Mouse (Mus musculus) small intestine, adult 2 months (tissue): Measurements from ENCODE around the gene Rnf224. TPM values are rescaled to one million over a fixed set of nuclear protein-coding genes. Genes with fewer than 3 reads are reported as not detected.

ENCODE experiments used
- H3K27ac ChIP-seq: fragments of 200-500 bp; 2 replicates; pipeline ENCODE4 v1.5.1; 2012; ENCODE audit warnings: low read depth, low read length, control low read depth, inconsistent platforms; ENCODE audit not compliant: insufficient read depth
- H3K27me3 ChIP-seq: fragments of 200-500 bp; 2 replicates; pipeline ENCODE4 v1.6.1; 2012; ENCODE audit warnings: mild to moderate bottlenecking, moderate library complexity, low read length, inconsistent platforms; ENCODE audit not compliant: control insufficient read depth, insufficient read depth
- H3K36me3 ChIP-seq: fragments of 200-500 bp; 2 replicates; pipeline ENCODE4 v1.6.1; 2012; ENCODE audit warnings: mild to moderate bottlenecking, low read length, control low read depth, inconsistent platforms; ENCODE audit not compliant: control insufficient read depth, insufficient read depth
- H3K4me1 ChIP-seq: fragments of 200-500 bp; 2 replicates; pipeline ENCODE4 v1.6.1; 2012; ENCODE audit warnings: low read length, inconsistent platforms, mixed read lengths; ENCODE audit not compliant: control insufficient read depth, insufficient read depth, insufficient read length
- H3K4me3 ChIP-seq: fragments of 200-500 bp; 2 replicates; pipeline ENCODE4 v1.5.1; 2012; ENCODE audit warnings: low read depth, mild to moderate bottlenecking, control low read depth, inconsistent platforms, low read length, moderate library complexity
- CTCF ChIP-seq: fragments of 200-500 bp; IDR thresholded peaks from 2 replicates; pipeline ENCODE4 v1.5.1; 2012; ENCODE audit warnings: low read depth, mild to moderate bottlenecking, control low read depth, inconsistent platforms, low read length, moderate library complexity, mixed read lengths; ENCODE audit not compliant: insufficient replicate concordance, insufficient read length; ENCODE audit errors: extremely low read depth
- POLR2A ChIP-seq: fragments of 200-500 bp; IDR thresholded peaks from 2 replicates; pipeline ENCODE4 v1.6.1; 2012; ENCODE audit warnings: low read depth, mild to moderate bottlenecking, control low read depth, inconsistent platforms, low read length, moderate library complexity
- WGBS: fragments of 180-500 bp; shearing (Covaris S2); methylation state at CpG from one replicate; pipeline ENCODE4 v1.1.7; 2018; 5-methylcytosine and 5-hydroxymethylcytosine counted together
- polyA plus RNA-seq: library from polyadenylated mRNA; depleted of rRNA; stranded (reverse); fragments of >200 nt; gene quantifications from 2 replicates; pipeline ENCODE4 v1.2.3, GENCODE M21; 2012

Gene Rnf224
- polyA plus RNA-seq, 1 experiment, result not detected

GRCm38 (mm10) chr2:25234050-25234449 lies 2.5 kb downstream of the Rnf224 start, which contains the start of gene Slc34a3:
Gene Slc34a3, minus strand, starts transcription at chr2:25234364.
- H3K36me3 ChIP-seq, result no peaks in the 10 kb centered on the region
- peak within 1 kb of the TSS; percentile 86 for H3K27ac ChIP-seq
- H3K4me1 ChIP-seq, result peaks cover 37% of the 10 kb centered on the region
- no peak within 1 kb of the TSS for H3K4me3 ChIP-seq
- TF ChIP-seq POLR2A (no peak), CTCF (no peak)
- H3K27me3 ChIP-seq, result no peaks in the 10 kb centered on the region
- 41% methylated on average over 3 of the region's 3 CpGs for WGBS

GRCm38 (mm10) chr2:25233421-25233820 lies 3.2 kb downstream of the Rnf224 start:
- Histone ChIP-seq H3K27me3 (no peaks in the 10 kb centered on the region), H3K4me3 (no peak overlapping the region), H3K36me3 (no peaks in the 10 kb centered on the region), H3K27ac (no peak overlapping the region), H3K4me1 (peaks cover 40% of the 10 kb centered on the region)
- TF ChIP-seq CTCF (no peak), POLR2A (no peak)
- WGBS, result 73% methylated on average over 4 of the region's 4 CpGs

- no peak overlapping the region for H3K4me3 ChIP-seq
- no peaks in the 10 kb centered on the region for H3K27me3 ChIP-seq
- H3K4me1 ChIP-seq, result peaks cover 29% of the 10 kb centered on the region
- TF ChIP-seq POLR2A (no peak), CTCF (no peak)
- WGBS, result 78% methylated on average over 12 of the region's 12 CpGs
- no peaks in the 10 kb centered on the region for H3K36me3 ChIP-seq
- no peak overlapping the region for H3K27ac ChIP-seq
Observed at GRCm38 (mm10) chr2:25231038-25231437, 5.5 kb downstream of the Rnf224 start.

- H3K4me1 ChIP-seq, result peaks cover 25% of the 10 kb centered on the region
- no peak overlapping the region for H3K27ac ChIP-seq
- no peak for TF ChIP-seq CTCF
- no peaks in the 10 kb centered on the region for H3K27me3 ChIP-seq
- H3K36me3 ChIP-seq, result no peaks in the 10 kb centered on the region
- H3K4me3 ChIP-seq, result no peak overlapping the region
- WGBS, result 90% methylated on average over 7 of the region's 7 CpGs
Observed at GRCm38 (mm10) chr2:25230581-25230980, 6.0 kb downstream of the Rnf224 start.

- WGBS, result 93% methylated on average over 5 of the region's 5 CpGs
- Histone ChIP-seq H3K27ac (no peak overlapping the region), H3K36me3 (no peaks in the 10 kb centered on the region), H3K27me3 (no peaks in the 10 kb centered on the region), H3K4me3 (no peak overlapping the region), H3K4me1 (peaks cover 17% of the 10 kb centered on the region)
- no peak for TF ChIP-seq CTCF
- no peak for TF ChIP-seq POLR2A
Observed at GRCm38 (mm10) chr2:25229582-25229981, 7.0 kb downstream of the Rnf224 start.

- Histone ChIP-seq H3K36me3 (no peaks in the 10 kb centered on the region), H3K27ac (peak overlapping the region; percentile 56), H3K4me1 (peaks cover 12% of the 10 kb centered on the region), H3K4me3 (no peak overlapping the region), H3K27me3 (no peaks in the 10 kb centered on the region)
- TF ChIP-seq CTCF, result no peak
- no peak for TF ChIP-seq POLR2A
- 77% methylated on average over 6 of the region's 6 CpGs for WGBS
Observed at GRCm38 (mm10) chr2:25228995-25229530, 7.5 kb downstream of the Rnf224 start.

- peaks cover under 1% of the 10 kb centered on the region for H3K36me3 ChIP-seq
- 1% methylated on average over 7 of the region's 7 CpGs for WGBS
- peaks cover 8% of the 10 kb centered on the region for H3K4me1 ChIP-seq
- H3K4me3 ChIP-seq, result peak overlapping the region; percentile 30
- H3K27me3 ChIP-seq, result no peaks in the 10 kb centered on the region
- 0 out of 2 replicates have a peak, but pooled peaks have one; percentile 32 for TF ChIP-seq POLR2A
- TF ChIP-seq CTCF, result peak; percentile 78
- H3K27ac ChIP-seq, result peak overlapping the region; percentile 56
Observed at GRCm38 (mm10) chr2:25228431-25228889, 8.1 kb downstream of the Rnf224 start.
